Mouse (Mus musculus) hindbrain, embryonic 11.5 days (tissue): ENCODE data around the gene Polrmt. TPM values are rescaled to one million over a fixed set of nuclear protein-coding genes. Genes with fewer than 3 reads are reported as not detected.
"Not testable (repeated sequence)": the region's sequence is repeated elsewhere in the genome, so short reads cannot be mapped to it uniquely, and the experiment has no call there.

Experiments used
- ATAC-seq: fragments of 200-750 bp; cut with Nextera tagmentation; 2 replicates; pipeline ENCODE4 v1.8.0; 2017; ENCODE audit warnings: mild to moderate bottlenecking, moderate TSS enrichment, moderate library complexity; ENCODE audit not compliant: low FRiP score
- DNase-seq: peaks from one replicate; pipeline ENCODE4 v3.0.0-alpha.2; 2015; ENCODE audit warnings: low spot score
- H3K27ac ChIP-seq: fragments of 300-500 bp; sonication (generic); 2 replicates; pipeline ENCODE4 v1.5.1; 2014; ENCODE audit warnings: mild to moderate bottlenecking, low read depth, low read length
- H3K27me3 ChIP-seq: fragments of 300-500 bp; sonication (generic); 2 replicates; pipeline ENCODE4 v1.6.1; 2014; ENCODE audit warnings: mild to moderate bottlenecking, low read length, moderate library complexity, mixed read lengths; ENCODE audit not compliant: control insufficient read depth, insufficient read depth
- H3K36me3 ChIP-seq: fragments of 300-500 bp; sonication (generic); 2 replicates; pipeline ENCODE4 v1.6.1; 2014; ENCODE audit warnings: mild to moderate bottlenecking, low read length, moderate library complexity, mixed read lengths; ENCODE audit not compliant: control insufficient read depth, insufficient read depth
- H3K4me1 ChIP-seq: fragments of 300-500 bp; sonication (generic); replicated peaks from 2 replicates; pipeline ENCODE4 v1.6.1; 2014; ENCODE audit warnings: low read length, mixed read lengths; ENCODE audit not compliant: control insufficient read depth, insufficient read depth
- H3K4me2 ChIP-seq: fragments of 300-500 bp; sonication (generic); replicated peaks from 2 replicates; pipeline ENCODE4 v1.6.1; 2014; ENCODE audit warnings: mild to moderate bottlenecking, low read depth, low read length
- H3K4me3 ChIP-seq: fragments of 300-500 bp; sonication (generic); 2 replicates; pipeline ENCODE4 v1.5.1; 2014; ENCODE audit warnings: low read depth, low read length
- H3K9ac ChIP-seq: fragments of 300-500 bp; sonication (generic); 2 replicates; pipeline ENCODE4 v1.6.1; 2014; ENCODE audit warnings: low read depth, low read length
- H3K9me3 ChIP-seq: fragments of 300-500 bp; sonication (generic); 2 replicates; pipeline ENCODE4 v1.6.1; 2016; ENCODE audit warnings: low read length; ENCODE audit not compliant: control insufficient read depth
- WGBS: fragments of 180-500 bp; shearing (Covaris S2); extraction: QIAGEN DNeasy Blood & Tissue Kit; methylation state at CpG from one replicate; pipeline ENCODE4 v1.1.7; 2014; 5-methylcytosine and 5-hydroxymethylcytosine counted together
- polyA plus RNA-seq: library from polyadenylated mRNA; unstranded; fragments of >200 nt; fragmentation: Nextera tagmentation; extraction: Ambion mirVana; gene quantifications from 2 replicates; pipeline ENCODE4 v1.2.1, GENCODE M21; 2014

Polrmt gene
- polyA plus RNA-seq, 1 experiment from 2014 or later, result 26.8 TPM

DNA sequence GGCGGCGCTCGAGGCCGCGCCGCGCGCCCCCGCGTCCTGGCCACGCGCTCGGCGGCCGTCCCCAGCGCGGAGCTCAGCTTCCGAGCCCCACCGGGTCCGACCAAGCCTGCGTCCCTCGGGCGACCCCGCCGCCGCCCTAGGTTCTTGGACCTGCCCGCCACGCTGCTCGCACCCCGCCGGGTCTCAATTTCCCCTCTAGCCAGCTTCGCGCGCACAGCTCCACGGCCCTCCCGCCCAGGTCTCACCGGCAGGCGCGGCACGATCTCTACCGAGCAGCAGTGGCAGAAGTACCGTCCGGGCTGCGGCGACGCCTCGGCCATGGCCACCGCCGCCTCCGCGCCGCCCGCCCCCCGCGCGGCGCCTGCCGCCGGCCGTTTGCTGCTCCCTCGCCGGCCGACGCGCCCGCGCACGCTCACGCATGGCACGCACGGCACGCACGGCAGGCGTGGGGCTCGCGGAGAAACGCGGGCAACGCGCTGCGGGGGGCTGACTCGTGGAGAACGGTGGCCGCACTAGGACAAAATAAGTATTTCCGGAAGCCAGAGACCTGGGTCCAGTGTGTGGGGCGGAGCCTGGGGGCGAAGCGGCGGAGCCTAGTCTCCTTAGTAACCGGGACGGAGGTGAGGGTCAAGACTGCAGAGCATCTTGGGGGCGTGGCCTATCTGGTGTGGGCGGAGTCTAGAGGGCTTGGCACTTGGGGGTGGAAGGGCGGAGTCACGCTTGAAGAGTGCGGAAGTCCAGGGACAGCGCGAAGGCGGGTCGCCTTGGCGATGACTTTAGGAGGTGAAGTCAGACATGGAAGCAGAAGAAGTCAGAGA, 20.3 kb upstream of the Polrmt start, which contains the start of gene Rnf126:
Rnf126 (minus strand) TSS at position 445 of the 818 bp plus-strand sequence.
- DNase-seq (peak; percentile 100), ATAC-seq (peak; percentile 94)
- Histone ChIP-seq H3K27me3 (no peaks in the 10 kb centered on the region), H3K4me1 (peaks cover 12% of the 10 kb centered on the region), H3K9me3 (no peaks in the 10 kb centered on the region), H3K4me3 (peak within 1 kb of the TSS; percentile 91), H3K9ac (peak within 1 kb of the TSS; percentile 96), H3K27ac (peak within 1 kb of the TSS; percentile 92), H3K36me3 (no peaks in the 10 kb centered on the region), H3K4me2 (peak within 1 kb of the TSS; percentile 75)
- under 1% methylated on average over 91 of the region's 101 CpGs for WGBS

GRCm38 (mm10) chr10:79766001-79766507, 19.7 kb upstream of the Polrmt start:
- DNase-seq (peak; percentile 7), ATAC-seq (no peak; the same call in 1 of the 2 replicates)
- 9% methylated on average over 16 of the region's 16 CpGs for WGBS
- Histone ChIP-seq H3K27me3 (no peaks in the 10 kb centered on the region), H3K4me3 (peak overlapping the region; percentile 91), H3K9me3 (no peaks in the 10 kb centered on the region), H3K4me2 (peak overlapping the region; percentile 75), H3K9ac (peak overlapping the region; percentile 96), H3K27ac (peak overlapping the region; percentile 92), H3K36me3 (0 out of 2 replicates have a peak, but pooled peaks cover 4% of the 10 kb centered on the region), H3K4me1 (peaks cover 12% of the 10 kb centered on the region)

DNA sequence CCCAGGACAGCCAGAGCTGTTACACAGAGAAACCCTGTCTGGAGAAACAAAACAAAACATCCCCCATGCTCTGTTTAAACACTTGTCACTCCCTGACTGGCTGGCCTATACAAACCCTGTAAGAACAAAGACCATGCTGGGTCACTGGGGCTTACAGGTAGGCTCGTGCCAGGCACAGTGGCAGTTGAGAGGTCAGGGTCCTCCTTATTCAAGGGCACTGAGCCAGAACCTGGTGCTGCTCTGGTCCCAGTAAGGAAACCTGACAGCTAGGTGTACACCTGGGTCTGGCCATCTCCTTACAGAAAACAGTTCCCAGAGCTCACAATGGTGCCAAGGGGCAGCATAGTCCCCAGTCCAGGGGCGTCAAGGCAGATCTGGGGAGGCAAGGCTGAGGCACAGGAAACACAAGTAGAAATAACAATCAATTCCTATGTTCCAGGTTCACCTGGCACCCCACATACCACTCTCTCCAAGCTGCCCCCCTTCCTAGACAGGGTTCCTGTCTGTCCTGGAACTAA, 18.9 kb upstream of the Polrmt start:
- DNase-seq (no peak), ATAC-seq (no peak)
- Histone ChIP-seq H3K4me1 (peaks cover 12% of the 10 kb centered on the region), H3K9ac (peak overlapping the region; percentile 96; the same call in 1 of the 2 replicates), H3K27ac (no peak overlapping the region), H3K9me3 (no peaks in the 10 kb centered on the region), H3K36me3 (peaks cover 10% of the 10 kb centered on the region; the same call in 1 of the 2 replicates), H3K4me2 (peak overlapping the region; percentile 75), H3K4me3 (peak overlapping the region; percentile 91; the same call in 1 of the 2 replicates), H3K27me3 (no peaks in the 10 kb centered on the region)
- WGBS, result 60% methylated on average over 2 of the region's 2 CpGs

GRCm38 (mm10) chr10:79764234-79764633, 17.9 kb upstream of the Polrmt start:
- ATAC-seq, result no peak
- Histone ChIP-seq H3K9me3 (no peaks in the 10 kb centered on the region), H3K4me1 (peaks cover 12% of the 10 kb centered on the region), H3K4me2 (no peak overlapping the region), H3K36me3 (peaks cover 10% of the 10 kb centered on the region; the same call in 1 of the 2 replicates), H3K27ac (no peak overlapping the region), H3K27me3 (no peaks in the 10 kb centered on the region), H3K9ac (no peak overlapping the region), H3K4me3 (no peak overlapping the region)
- no peak for DNase-seq
- 89% methylated on average over 7 of the region's 7 CpGs for WGBS

- no peaks in the 10 kb centered on the region for H3K27me3 ChIP-seq
- 88% methylated on average over 3 of the region's 3 CpGs for WGBS
- no peak overlapping the region for H3K4me2 ChIP-seq
- DNase-seq, result no peak
- H3K27ac ChIP-seq, result no peak overlapping the region
- H3K9me3 ChIP-seq, result no peaks in the 10 kb centered on the region
- no peak for ATAC-seq
- H3K9ac ChIP-seq, result no peak overlapping the region
- no peak overlapping the region for H3K4me3 ChIP-seq
- H3K36me3 ChIP-seq, result peaks cover 15% of the 10 kb centered on the region
- H3K4me1 ChIP-seq, result peaks cover 9% of the 10 kb centered on the region
Measured at GRCm38 (mm10) chr10:79762875-79763274, 16.5 kb upstream of the Polrmt start.

DNA sequence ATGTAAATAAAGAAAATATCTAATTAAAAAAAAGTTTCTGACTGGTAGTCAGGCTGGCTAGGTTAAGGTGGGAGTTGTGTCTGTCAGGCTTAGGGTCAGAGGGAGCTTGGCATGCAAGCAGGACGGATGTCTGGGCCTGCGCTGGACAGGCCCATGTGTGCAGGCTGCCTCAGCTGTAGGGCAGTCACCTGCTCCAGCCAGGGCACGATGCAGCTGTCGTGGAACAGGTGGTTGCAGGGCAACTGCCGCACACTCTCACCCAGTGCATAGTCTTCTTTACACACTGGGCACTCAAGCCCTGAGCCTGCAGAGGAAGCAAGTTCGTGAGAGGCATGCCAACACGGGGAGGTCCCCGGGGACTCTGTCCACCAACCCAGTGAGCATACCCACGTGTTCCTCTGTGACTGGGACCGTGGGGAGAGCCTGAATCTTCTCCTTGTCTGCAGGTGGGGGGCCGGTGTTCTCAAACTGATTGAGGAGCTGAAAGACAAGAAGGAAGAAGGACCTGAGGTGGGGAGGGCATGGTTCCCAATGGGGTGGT, 14.3 kb upstream of the Polrmt start:
- peaks cover 15% of the 10 kb centered on the region for H3K36me3 ChIP-seq
- H3K4me3 ChIP-seq, result no peak overlapping the region
- no peak overlapping the region for H3K9ac ChIP-seq
- no peak overlapping the region for H3K27ac ChIP-seq
- no peaks in the 10 kb centered on the region for H3K9me3 ChIP-seq
- DNase-seq (no peak), ATAC-seq (no peak)
- no peaks in the 10 kb centered on the region for H3K27me3 ChIP-seq
- whole genome bisulfite sequencing, result 96% methylated on average over 11 of the region's 11 CpGs
- peaks cover 5% of the 10 kb centered on the region for H3K4me1 ChIP-seq
- no peak overlapping the region for H3K4me2 ChIP-seq

- not testable (repeated sequence) for DNase-seq
Measured at GRCm38 (mm10) chr10:79759675-79760074, 13.3 kb upstream of the Polrmt start.

DNA sequence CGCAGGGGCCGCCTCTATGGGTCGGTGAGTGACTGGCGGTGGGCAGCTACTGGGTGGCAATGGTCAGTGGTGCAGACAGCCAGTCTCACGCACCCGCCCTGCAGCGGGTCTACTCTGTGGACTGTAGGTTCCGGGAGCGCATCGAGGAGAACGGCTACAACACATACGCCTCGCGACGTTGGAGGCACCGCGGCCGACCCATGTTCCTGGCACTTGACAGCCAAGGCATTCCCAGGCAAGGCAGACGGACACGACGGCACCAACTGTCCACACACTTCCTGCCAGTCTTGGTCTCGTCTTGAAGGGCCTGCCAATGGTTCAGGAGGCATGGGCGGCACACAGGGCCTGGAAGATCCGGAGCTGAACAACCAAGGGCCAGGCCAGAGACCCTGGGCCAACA, 10.3 kb upstream of the Polrmt start:
- Histone ChIP-seq H3K9me3 (no peaks in the 10 kb centered on the region), H3K4me2 (no peak overlapping the region), H3K36me3 (peaks cover 15% of the 10 kb centered on the region), H3K9ac (no peak overlapping the region), H3K27me3 (no peaks in the 10 kb centered on the region), H3K27ac (no peak overlapping the region), H3K4me3 (no peak overlapping the region), H3K4me1 (0 out of 2 replicates have a peak, but pooled peaks cover 2% of the 10 kb centered on the region)
- ATAC-seq (no peak), DNase-seq (no peak)
- 90% methylated on average over 24 of the region's 24 CpGs for WGBS

More at GRCm38 (mm10) chr10:79759675-79760074, 13.3 kb upstream of the Polrmt start:
- not testable (repeated sequence) for H3K9ac ChIP-seq, H3K27ac ChIP-seq, ATAC-seq, H3K4me1 ChIP-seq, H3K4me3 ChIP-seq, H3K9me3 ChIP-seq, H3K27me3 ChIP-seq, H3K4me2 ChIP-seq
- H3K36me3 ChIP-seq, result peaks cover 15% of the 10 kb centered on the region
- 100% methylated on average over 1 of the region's 1 CpGs for WGBS
